Mouse (Mus musculus) heart, adult 11 months (tissue): ENCODE results near the gene Uncx.
A peak's percentile ranks its signal among the peaks of the same experiment; 100 is the strongest.

Experiments
- DNase-seq: peaks from one replicate; pipeline ENCODE4 v3.0.0; 2022

The Uncx gene

GRCm38 (mm10) chr5:139543214-139543613 lies at the start of gene Uncx:
TSS of gene Uncx (plus strand) at chr5:139543494.
- no peak for DNase-seq

GRCm38 (mm10) chr5:139493690-139494089 lies 49.6 kb upstream of the Uncx start:
- DNase-seq = no peak

GRCm38 (mm10) chr5:139495019-139495669 lies 48.1 kb upstream of the Uncx start:
- DNase-seq = no peak

GRCm38 (mm10) chr5:139496939-139497338 lies 46.4 kb upstream of the Uncx start:
- no peak for DNase-seq

GRCm38 (mm10) chr5:139498791-139499190 lies 44.5 kb upstream of the Uncx start:
- no peak for DNase-seq

- no peak for DNase-seq
Observed at GRCm38 (mm10) chr5:139502281-139502680, 41.0 kb upstream of the Uncx start.

GRCm38 (mm10) chr5:139505073-139505606 lies 38.2 kb upstream of the Uncx start:
- peak; percentile 97 for DNase-seq

- DNase-seq = no peak
Observed at GRCm38 (mm10) chr5:139506207-139506606, 37.1 kb upstream of the Uncx start.

- DNase-seq = no peak
Observed at GRCm38 (mm10) chr5:139510682-139511366, 32.5 kb upstream of the Uncx start.

GRCm38 (mm10) chr5:139512201-139512600 lies 31.1 kb upstream of the Uncx start:
- DNase-seq = no peak

- DNase-seq = no peak
Observed at GRCm38 (mm10) chr5:139516281-139516680, 27.0 kb upstream of the Uncx start.

- DNase-seq = peak; percentile 97
Observed at GRCm38 (mm10) chr5:139520069-139520834, 23.0 kb upstream of the Uncx start.

- no peak for DNase-seq
Observed at GRCm38 (mm10) chr5:139521987-139522386, 21.3 kb upstream of the Uncx start.

GRCm38 (mm10) chr5:139528851-139529250 lies 14.4 kb upstream of the Uncx start:
- no peak for DNase-seq

GRCm38 (mm10) chr5:139535386-139535919 lies 7.8 kb upstream of the Uncx start:
- DNase-seq = no peak

GRCm38 (mm10) chr5:139536211-139536910 lies 6.9 kb upstream of the Uncx start:
- no peak for DNase-seq

GRCm38 (mm10) chr5:139536911-139537738 lies 6.2 kb upstream of the Uncx start:
- no peak for DNase-seq

- no peak for DNase-seq
Observed at GRCm38 (mm10) chr5:139537739-139538135, 5.6 kb upstream of the Uncx start.

GRCm38 (mm10) chr5:139541151-139542042 lies 1.9 kb upstream of the Uncx start:
- no peak for DNase-seq

GRCm38 (mm10) chr5:139542043-139542365 lies 1.3 kb upstream of the Uncx start:
- DNase-seq = no peak

GRCm38 (mm10) chr5:139542556-139542955 lies 738 bp upstream of the Uncx start:
- DNase-seq = no peak
